Comparison of ENCODE assay signal across 16 mouse cellular contexts in genomic region chr2:93749709-93750108, GRCm38 (mm10).
DNase-seq lines count a peak whose midpoint lies in the region; ATAC-seq and TF ChIP-seq lines count a peak whose summit lies in the region.
"Had no signal": no experiment of that assay in that cellular context is flagged by ENCODE, and none has a peak within 500 bp of the region (broad histone marks: within the 10 kb centered on the region; RNA-seq: fewer than 3 reads in every experiment).

No protein-coding gene starts in this region.

- H3K4me1 ChIP-seq in kidney, adult 2 months (ENCODE audit: control insufficient read depth, insufficient read depth, low read length): no peaks in the 10 kb centered on the region
- peaks cover 8% of the 10 kb centered on the region for H3K4me1 ChIP-seq in kidney, embryonic 14.5 days (ENCODE audit: control insufficient read depth, insufficient read depth, low read length)
- H3K4me1 ChIP-seq in lung, adult 2 months (ENCODE audit: control insufficient read depth, insufficient read depth, low read length): no peaks in the 10 kb centered on the region
- peaks cover 6% of the 10 kb centered on the region; the same call in 1 of the 2 replicates for H3K4me1 ChIP-seq in midbrain, embryonic 11.5 days (ENCODE audit: control insufficient read depth, insufficient read depth, low read length)

- H3K27me3 ChIP-seq in kidney, adult 2 months (replicated peaks; ENCODE audit: control insufficient read depth, insufficient read depth, low read length): no peaks in the 10 kb centered on the region
- no peaks in the 10 kb centered on the region for H3K27me3 ChIP-seq in kidney, embryonic 14.5 days (ENCODE audit: control insufficient read depth, insufficient read depth, low read length)
- no peaks in the 10 kb centered on the region for H3K27me3 ChIP-seq in midbrain, embryonic 11.5 days (ENCODE audit: control insufficient read depth, insufficient read depth, low read length)
- H3K27me3 ChIP-seq: CH12.LX; forebrain, embryonic 13.5 days; neural tube, embryonic 15.5 days had no signal

- no peak overlapping the region for H3K27ac ChIP-seq in kidney, adult 2 months (ENCODE audit: insufficient read depth, low read depth, low read length)
- no peak overlapping the region for H3K27ac ChIP-seq in kidney, embryonic 14.5 days (ENCODE audit: low read depth, low read length)
- H3K27ac ChIP-seq in midbrain, embryonic 11.5 days (ENCODE audit: low read depth, low read length): no peak overlapping the region
- H3K27ac ChIP-seq: forebrain, embryonic 13.5 days; hindbrain, embryonic 10.5 days; neural tube, embryonic 15.5 days had no signal

- TF ChIP-seq POLR2A in kidney, adult 2 months (IDR thresholded peaks at IDR 0.05; ENCODE audit: low read depth, low read length): no peak
- no peak for TF ChIP-seq POLR2A in lung, adult 2 months (IDR thresholded peaks at IDR 0.05; ENCODE audit: borderline replicate concordance, extremely low read depth, low read depth, low read length)

- H3K9ac ChIP-seq in kidney, embryonic 14.5 days (ENCODE audit: low read depth, low read length): no peak overlapping the region
- H3K9ac ChIP-seq in midbrain, embryonic 11.5 days (ENCODE audit: low read length): no peak overlapping the region
- H3K9ac ChIP-seq: forebrain, embryonic 13.5 days; neural tube, embryonic 15.5 days had no signal

- no peaks in the 10 kb centered on the region for H3K9me3 ChIP-seq in kidney, embryonic 14.5 days (ENCODE audit: control insufficient read depth, low read length)
- no peaks in the 10 kb centered on the region for H3K9me3 ChIP-seq in midbrain, embryonic 11.5 days (ENCODE audit: control insufficient read depth, low read length)
- H3K9me3 ChIP-seq: forebrain, embryonic 13.5 days; hindbrain, embryonic 10.5 days; neural tube, embryonic 15.5 days had no signal

- no peak overlapping the region for H3K4me3 ChIP-seq in kidney, adult 2 months (ENCODE audit: insufficient read depth, low read depth, low read length)
- H3K4me3 ChIP-seq in kidney, embryonic 14.5 days (ENCODE audit: low read length): no peak overlapping the region
- H3K4me3 ChIP-seq in lung, adult 2 months (replicated peaks; ENCODE audit: extremely low read depth, low read depth, low read length): no peak overlapping the region
- no peak overlapping the region for H3K4me3 ChIP-seq in midbrain, embryonic 11.5 days (ENCODE audit: low read depth, low read length)
- H3K4me3 ChIP-seq: erythroblast, embryonic 14.5 days; forebrain, embryonic 13.5 days; hindbrain, embryonic 10.5 days; neural tube, embryonic 15.5 days had no signal

- peak; percentile 47 to 52 for DNase-seq in cerebellum, postnatal 10 days
- DNase-seq in cerebellum, adult 9-11 months: no peak
- peak; percentile 38 for DNase-seq in kidney, adult 2 months
- DNase-seq in lung, postnatal 10 days: peak; percentile 29
- no peak for DNase-seq in lung, adult 2 months
- no peak for DNase-seq in midbrain, embryonic 11.5 days (ENCODE audit: low spot score, missing footprints)
- DNase-seq: gastrocnemius, postnatal 14 days; right cerebral cortex, postnatal 25 days had no signal

- no peak for ATAC-seq in kidney, embryonic 14.5 days (ENCODE audit: low FRiP score, low TSS enrichment)
- no peak for ATAC-seq in midbrain, embryonic 11.5 days (ENCODE audit: low FRiP score)
- ATAC-seq: forebrain, embryonic 13.5 days; midbrain, embryonic 16.5 days had no signal

- no peaks in the 10 kb centered on the region for H3K36me3 ChIP-seq in kidney, adult 2 months (ENCODE audit: control insufficient read depth, insufficient read depth, low read length)
- no peaks in the 10 kb centered on the region for H3K36me3 ChIP-seq in kidney, embryonic 14.5 days (ENCODE audit: control insufficient read depth, insufficient read depth, low read length)
- no peaks in the 10 kb centered on the region for H3K36me3 ChIP-seq in midbrain, embryonic 11.5 days (ENCODE audit: control insufficient read depth, insufficient read depth, low read length)
- H3K36me3 ChIP-seq: hindbrain, embryonic 10.5 days; neural tube, embryonic 15.5 days had no signal

- no peak for TF ChIP-seq CTCF in kidney, adult 2 months (conservative IDR thresholded peaks at IDR 0.05; ENCODE audit: insufficient read depth, insufficient read length, low read depth, low read length)
- TF ChIP-seq CTCF in lung, adult 2 months (IDR thresholded peaks at IDR 0.05; ENCODE audit: insufficient read depth, low read length): no peak

- WGBS in kidney, adult 2 months: 72% methylated on average over 4 of the region's 4 CpGs
- 89% methylated on average over 4 of the region's 4 CpGs for WGBS in kidney, embryonic 14.5 days
- 38% methylated on average over 4 of the region's 4 CpGs for WGBS in lung, adult 2 months
- WGBS in midbrain, embryonic 11.5 days: 96% methylated on average over 4 of the region's 4 CpGs

- no peak overlapping the region for H3K4me2 ChIP-seq in kidney, embryonic 14.5 days (replicated peaks; ENCODE audit: low read depth, low read length)
- H3K4me2 ChIP-seq in midbrain, embryonic 11.5 days: no peak overlapping the region
- H3K4me2 ChIP-seq: forebrain, embryonic 13.5 days; liver, embryonic 11.5 days; neural tube, embryonic 15.5 days had no signal

Comparison
In these comparisons a context has a peak if more than half of its experiments do, and no peak if none do; other contexts are left out.
1. DNase-seq: peak in cerebellum, postnatal 10 days (2 of 2), kidney, adult 2 months (single experiment) and lung, postnatal 10 days (single experiment); none in cerebellum, adult 9-11 months (single experiment), lung, adult 2 months (single experiment) and midbrain, embryonic 11.5 days (single experiment).